Mouse (Mus musculus): ENCODE results near the gene Abr. TPM values are rescaled to one million over a fixed set of nuclear protein-coding genes. Genes with fewer than 3 reads are reported as not detected.

Abr gene
- polyA plus RNA-seq, 1 experiment = 30.6 TPM

GRCm38 (mm10) chr11:76405626-76406264, 216.4 kb downstream of the Abr start:
- Histone ChIP-seq H3K27ac (ENCODE audit: insufficient read depth, low read length) (no peak overlapping the region), H3K27me3 (ENCODE audit: control insufficient read depth, insufficient read depth, low read length, poor library complexity, severe bottlenecking) (no peaks in the 10 kb centered on the region), H3K4me3 (ENCODE audit: low read depth, low read length) (no peak overlapping the region), H3K9ac (ENCODE audit: low read depth, poor library complexity, severe bottlenecking) (no peak overlapping the region), H3K36me3 (ENCODE audit: control insufficient read depth, insufficient read depth, low read length, poor library complexity, severe bottlenecking) (no peaks in the 10 kb centered on the region), H3K4me1 (ENCODE audit: control insufficient read depth, insufficient read depth, low read length) (no peaks in the 10 kb centered on the region), H3K9me3 (replicated peaks; ENCODE audit: control insufficient read depth, insufficient read depth, low read length, poor library complexity, severe bottlenecking) (no peaks in the 10 kb centered on the region)
- TF ChIP-seq CTCF (IDR thresholded peaks at IDR 0.05; ENCODE audit: low read depth, low read length) = no peak
- no peak for TF ChIP-seq EP300 (IDR thresholded peaks at IDR 0.05; ENCODE audit: insufficient read depth, low read depth, low read length)

- no peak overlapping the region for H3K9ac ChIP-seq (ENCODE audit: low read depth, poor library complexity, severe bottlenecking)
- TF ChIP-seq POLR2A (IDR thresholded peaks at IDR 0.05; ENCODE audit: insufficient read depth, low read length) = no peak
- no peak for TF ChIP-seq EP300 (IDR thresholded peaks at IDR 0.05; ENCODE audit: insufficient read depth, low read depth, low read length)
- TF ChIP-seq CTCF (IDR thresholded peaks at IDR 0.05; ENCODE audit: low read depth, low read length) = no peak
- no peaks in the 10 kb centered on the region for H3K27me3 ChIP-seq (ENCODE audit: control insufficient read depth, insufficient read depth, low read length, poor library complexity, severe bottlenecking)
- no peak overlapping the region for H3K27ac ChIP-seq (ENCODE audit: insufficient read depth, low read length)
- H3K4me3 ChIP-seq (ENCODE audit: low read depth, low read length) = no peak overlapping the region
- no peaks in the 10 kb centered on the region for H3K9me3 ChIP-seq (replicated peaks; ENCODE audit: control insufficient read depth, insufficient read depth, low read length, poor library complexity, severe bottlenecking)
- H3K4me1 ChIP-seq (ENCODE audit: control insufficient read depth, insufficient read depth, low read length) = no peaks in the 10 kb centered on the region
- H3K36me3 ChIP-seq (ENCODE audit: control insufficient read depth, insufficient read depth, low read length, poor library complexity, severe bottlenecking) = no peaks in the 10 kb centered on the region
Observed at GRCm38 (mm10) chr11:76405113-76405512, 217.0 kb downstream of the Abr start.

GRCm38 (mm10) chr11:76401398-76401797, 220.7 kb downstream of the Abr start:
- TF ChIP-seq POLR2A (IDR thresholded peaks at IDR 0.05; ENCODE audit: insufficient read depth, low read length) (no peak), CTCF (IDR thresholded peaks at IDR 0.05; ENCODE audit: low read depth, low read length) (no peak), EP300 (IDR thresholded peaks at IDR 0.05; ENCODE audit: insufficient read depth, low read depth, low read length) (no peak)
- no peak overlapping the region for H3K27ac ChIP-seq (ENCODE audit: insufficient read depth, low read length)
- no peaks in the 10 kb centered on the region for H3K27me3 ChIP-seq (ENCODE audit: control insufficient read depth, insufficient read depth, low read length, poor library complexity, severe bottlenecking)
- H3K4me1 ChIP-seq (ENCODE audit: control insufficient read depth, insufficient read depth, low read length) = no peaks in the 10 kb centered on the region
- H3K9me3 ChIP-seq (replicated peaks; ENCODE audit: control insufficient read depth, insufficient read depth, low read length, poor library complexity, severe bottlenecking) = no peaks in the 10 kb centered on the region
- no peaks in the 10 kb centered on the region for H3K36me3 ChIP-seq (ENCODE audit: control insufficient read depth, insufficient read depth, low read length, poor library complexity, severe bottlenecking)
- no peak overlapping the region for H3K4me3 ChIP-seq (ENCODE audit: low read depth, low read length)
- H3K9ac ChIP-seq (ENCODE audit: low read depth, poor library complexity, severe bottlenecking) = no peak overlapping the region

GRCm38 (mm10) chr11:76399587-76400330, 222.4 kb downstream of the Abr start:
- Histone ChIP-seq H3K36me3 (ENCODE audit: control insufficient read depth, insufficient read depth, low read length, poor library complexity, severe bottlenecking) (no peaks in the 10 kb centered on the region), H3K4me1 (ENCODE audit: control insufficient read depth, insufficient read depth, low read length) (peaks cover 3% of the 10 kb centered on the region), H3K9ac (ENCODE audit: low read depth, poor library complexity, severe bottlenecking) (peak overlapping the region; percentile 84), H3K27me3 (ENCODE audit: control insufficient read depth, insufficient read depth, low read length, poor library complexity, severe bottlenecking) (no peaks in the 10 kb centered on the region), H3K9me3 (replicated peaks; ENCODE audit: control insufficient read depth, insufficient read depth, low read length, poor library complexity, severe bottlenecking) (no peaks in the 10 kb centered on the region), H3K27ac (ENCODE audit: insufficient read depth, low read length) (no peak overlapping the region), H3K4me3 (ENCODE audit: low read depth, low read length) (peak overlapping the region; percentile 57)
- TF ChIP-seq POLR2A (IDR thresholded peaks at IDR 0.05; ENCODE audit: insufficient read depth, low read length) = no peak

GRCm38 (mm10) chr11:76398798-76399586, 223.1 kb downstream of the Abr start, which contains the start of gene Nxn:
TSS of gene Nxn (minus strand) at chr11:76399140.
- TF ChIP-seq EP300 (IDR thresholded peaks at IDR 0.05; ENCODE audit: insufficient read depth, low read depth, low read length) = no peak
- no peak for TF ChIP-seq CTCF (IDR thresholded peaks at IDR 0.05; ENCODE audit: low read depth, low read length)
- no peak for TF ChIP-seq POLR2A (IDR thresholded peaks at IDR 0.05; ENCODE audit: insufficient read depth, low read length)
- Histone ChIP-seq H3K27ac (ENCODE audit: insufficient read depth, low read length) (peak within 1 kb of the TSS; percentile 34; the same call in 1 of the 2 replicates), H3K9me3 (replicated peaks; ENCODE audit: control insufficient read depth, insufficient read depth, low read length, poor library complexity, severe bottlenecking) (no peaks in the 10 kb centered on the region), H3K9ac (ENCODE audit: low read depth, poor library complexity, severe bottlenecking) (peak within 1 kb of the TSS; percentile 84), H3K36me3 (ENCODE audit: control insufficient read depth, insufficient read depth, low read length, poor library complexity, severe bottlenecking) (no peaks in the 10 kb centered on the region), H3K4me1 (ENCODE audit: control insufficient read depth, insufficient read depth, low read length) (peaks cover 6% of the 10 kb centered on the region), H3K4me3 (ENCODE audit: low read depth, low read length) (peak within 1 kb of the TSS; percentile 85), H3K27me3 (ENCODE audit: control insufficient read depth, insufficient read depth, low read length, poor library complexity, severe bottlenecking) (no peaks in the 10 kb centered on the region)
